Mouse (Mus musculus): ENCODE measurements around the gene Baiap3. TPM values are rescaled to one million over a fixed set of nuclear protein-coding genes. Genes with fewer than 3 reads are reported as not detected.
"Not testable (repeated sequence)": the region's sequence is repeated elsewhere in the genome, so short reads cannot be mapped to it uniquely, and the experiment has no call there.

The Baiap3 gene
- polyA plus RNA-seq, 1 experiment, result 1.1 TPM

GRCm38 (mm10) chr17:25227991-25228390 lies 28.2 kb downstream of the Baiap3 start:
- H3K4me1 ChIP-seq (ENCODE audit: control insufficient read depth, insufficient read depth, insufficient read length, low read length), result no peaks in the 10 kb centered on the region
- H3K27ac ChIP-seq (replicated peaks; ENCODE audit: low read depth, low read length), result no peak overlapping the region
- H3K4me3 ChIP-seq (ENCODE audit: insufficient read depth, low read depth, low read length), result no peak overlapping the region

GRCm38 (mm10) chr17:25225659-25226058 lies 30.5 kb downstream of the Baiap3 start:
- H3K4me3 ChIP-seq (ENCODE audit: insufficient read depth, low read depth, low read length), result no peak overlapping the region
- H3K4me1 ChIP-seq (ENCODE audit: control insufficient read depth, insufficient read depth, insufficient read length, low read length), result 0 out of 2 replicates have a peak, but pooled peaks cover 6% of the 10 kb centered on the region
- H3K27ac ChIP-seq (replicated peaks; ENCODE audit: low read depth, low read length), result no peak overlapping the region

GRCm38 (mm10) chr17:25224586-25225222 lies 31.5 kb downstream of the Baiap3 start:
- 0 out of 2 replicates have a peak, but pooled peaks cover 6% of the 10 kb centered on the region for H3K4me1 ChIP-seq (ENCODE audit: control insufficient read depth, insufficient read depth, insufficient read length, low read length)
- no peak overlapping the region for H3K27ac ChIP-seq (replicated peaks; ENCODE audit: low read depth, low read length)
- H3K4me3 ChIP-seq (ENCODE audit: insufficient read depth, low read depth, low read length), result no peak overlapping the region

DNA sequence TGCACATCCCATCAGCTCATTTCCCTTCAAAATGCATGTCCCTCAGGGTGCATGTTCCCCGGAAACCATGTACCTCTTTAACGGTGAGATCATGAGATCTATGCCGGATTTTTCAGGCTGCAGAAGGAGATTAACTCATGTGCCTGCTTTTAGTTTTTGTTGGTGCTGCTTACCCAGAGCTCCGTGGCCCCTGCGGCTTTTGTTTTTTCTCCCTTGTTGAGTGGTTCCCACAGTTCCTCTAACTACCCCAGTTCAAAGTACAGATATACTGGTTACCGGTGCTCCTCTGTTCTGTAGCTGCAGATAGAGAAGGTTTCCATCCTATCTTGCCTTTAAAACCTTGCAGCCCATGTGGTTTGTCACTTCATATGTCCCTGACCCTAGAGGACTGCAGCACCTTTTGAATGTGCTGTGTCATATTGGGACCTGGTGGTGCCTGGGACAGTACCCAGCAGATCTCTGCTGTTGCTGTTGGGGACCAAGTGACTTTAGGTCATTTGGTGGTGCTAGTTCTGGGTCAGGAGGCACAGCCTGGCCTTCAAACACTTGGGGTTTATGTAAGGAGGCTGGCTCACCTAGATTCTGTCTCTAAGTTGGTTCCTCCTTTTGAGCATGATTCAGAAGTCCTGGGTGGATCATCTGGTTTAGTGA lies 33.1 kb downstream of the Baiap3 start:
- Histone ChIP-seq H3K4me1 (ENCODE audit: control insufficient read depth, insufficient read depth, insufficient read length, low read length) (0 out of 2 replicates have a peak, but pooled peaks cover 6% of the 10 kb centered on the region), H3K27ac (replicated peaks; ENCODE audit: low read depth, low read length) (no peak overlapping the region), H3K4me3 (ENCODE audit: insufficient read depth, low read depth, low read length) (no peak overlapping the region)

GRCm38 (mm10) chr17:25222504-25222940 lies 33.6 kb downstream of the Baiap3 start:
- not testable (repeated sequence) for H3K4me1 ChIP-seq (ENCODE audit: control insufficient read depth, insufficient read depth, insufficient read length, low read length); H3K4me3 ChIP-seq (ENCODE audit: insufficient read depth, low read depth, low read length); H3K27ac ChIP-seq (replicated peaks; ENCODE audit: low read depth, low read length)

- H3K27ac ChIP-seq (replicated peaks; ENCODE audit: low read depth, low read length), result no peak overlapping the region
- H3K4me1 ChIP-seq (ENCODE audit: control insufficient read depth, insufficient read depth, insufficient read length, low read length), result 0 out of 2 replicates have a peak, but pooled peaks cover 6% of the 10 kb centered on the region
- H3K4me3 ChIP-seq (ENCODE audit: insufficient read depth, low read depth, low read length), result peak overlapping the region; percentile 43
Observed at GRCm38 (mm10) chr17:25221821-25222503, 34.2 kb downstream of the Baiap3 start.

DNA sequence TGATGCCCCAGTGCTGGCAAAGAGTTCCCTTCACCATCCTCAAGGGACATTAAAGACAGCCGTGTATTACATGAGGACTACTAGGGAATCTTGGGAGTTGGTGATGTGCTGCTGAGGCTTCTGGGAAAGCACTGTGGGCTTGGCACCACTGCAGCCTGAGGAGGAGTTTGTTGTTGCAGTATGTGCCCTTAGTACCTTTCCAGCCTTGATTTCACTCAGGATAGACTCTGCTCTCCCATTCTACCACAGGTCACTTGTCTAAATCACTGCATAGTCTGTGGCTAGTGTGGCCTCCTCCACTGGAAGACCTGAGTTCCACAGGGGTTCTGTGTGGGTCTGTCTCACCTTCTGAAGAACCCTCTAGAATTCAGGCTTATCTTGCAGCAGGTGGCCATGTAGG lies 35.4 kb downstream of the Baiap3 start:
- Histone ChIP-seq H3K4me3 (ENCODE audit: insufficient read depth, low read depth, low read length) (no peak overlapping the region), H3K27ac (replicated peaks; ENCODE audit: low read depth, low read length) (no peak overlapping the region), H3K4me1 (ENCODE audit: control insufficient read depth, insufficient read depth, insufficient read length, low read length) (0 out of 2 replicates have a peak, but pooled peaks cover 6% of the 10 kb centered on the region)

DNA sequence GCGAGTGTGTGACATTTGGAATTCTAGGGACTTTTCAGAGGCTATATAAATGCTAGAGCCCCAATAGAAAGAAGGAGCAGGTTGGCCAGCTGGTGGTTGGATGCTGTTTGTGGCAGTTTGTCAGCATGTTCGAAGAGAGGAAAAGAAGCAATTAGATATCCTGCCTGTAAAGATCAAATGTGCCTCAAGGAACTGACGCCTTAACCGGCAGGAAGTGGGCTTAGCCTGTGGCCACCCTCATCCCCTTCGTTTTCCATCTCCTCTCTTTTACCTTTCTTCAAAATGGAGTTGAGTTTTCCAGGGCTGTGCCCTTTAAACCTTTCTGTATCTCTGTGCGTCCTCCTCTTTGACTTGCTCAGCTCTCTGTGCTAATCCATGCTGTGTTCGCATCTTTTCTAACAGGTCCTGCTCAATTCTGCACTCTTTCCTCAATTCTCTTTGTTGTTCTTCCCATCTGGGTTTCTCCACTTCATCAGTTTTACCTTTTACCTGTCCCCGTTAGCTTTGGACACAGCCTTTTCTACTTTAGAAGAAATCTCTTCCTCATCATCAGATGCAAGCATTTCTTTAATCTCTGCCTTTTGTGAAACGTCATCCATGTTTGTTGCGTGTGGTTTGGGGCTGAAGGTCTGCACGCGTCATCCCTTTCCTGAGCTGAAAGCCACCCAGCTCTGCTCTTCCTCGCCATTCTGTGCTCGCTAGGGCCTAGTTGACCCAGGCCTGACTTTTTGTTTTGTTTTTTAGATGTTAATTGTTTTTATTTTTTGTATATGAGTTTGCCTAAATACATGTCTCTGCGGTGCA lies 36.5 kb downstream of the Baiap3 start:
- Histone ChIP-seq H3K4me3 (ENCODE audit: insufficient read depth, low read depth, low read length) (no peak overlapping the region), H3K27ac (replicated peaks; ENCODE audit: low read depth, low read length) (no peak overlapping the region), H3K4me1 (ENCODE audit: control insufficient read depth, insufficient read depth, insufficient read length, low read length) (0 out of 2 replicates have a peak, but pooled peaks cover 6% of the 10 kb centered on the region)

DNA sequence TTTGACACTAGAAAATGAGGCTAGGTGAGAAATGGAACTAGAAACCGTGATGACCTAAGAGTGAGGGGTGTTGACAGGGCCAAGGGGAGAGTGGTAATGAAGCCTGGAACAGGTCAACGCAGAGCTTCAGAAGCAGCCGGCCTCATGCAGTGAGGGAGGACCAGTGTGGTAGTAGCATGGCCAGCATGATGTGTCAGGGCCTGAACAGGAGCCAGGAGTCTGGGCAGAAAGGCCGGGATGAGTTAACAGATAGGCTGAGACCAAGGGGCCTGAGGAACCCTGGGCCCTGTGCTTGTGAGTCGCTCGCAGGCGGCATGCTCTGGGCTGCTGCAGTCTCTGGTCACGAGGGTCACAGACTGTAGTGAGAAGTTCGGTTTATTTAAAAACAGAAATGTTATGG lies 37.2 kb downstream of the Baiap3 start:
- no peak overlapping the region for H3K4me3 ChIP-seq (ENCODE audit: insufficient read depth, low read depth, low read length)
- no peak overlapping the region for H3K27ac ChIP-seq (replicated peaks; ENCODE audit: low read depth, low read length)
- 0 out of 2 replicates have a peak, but pooled peaks cover 6% of the 10 kb centered on the region for H3K4me1 ChIP-seq (ENCODE audit: control insufficient read depth, insufficient read depth, insufficient read length, low read length)

DNA sequence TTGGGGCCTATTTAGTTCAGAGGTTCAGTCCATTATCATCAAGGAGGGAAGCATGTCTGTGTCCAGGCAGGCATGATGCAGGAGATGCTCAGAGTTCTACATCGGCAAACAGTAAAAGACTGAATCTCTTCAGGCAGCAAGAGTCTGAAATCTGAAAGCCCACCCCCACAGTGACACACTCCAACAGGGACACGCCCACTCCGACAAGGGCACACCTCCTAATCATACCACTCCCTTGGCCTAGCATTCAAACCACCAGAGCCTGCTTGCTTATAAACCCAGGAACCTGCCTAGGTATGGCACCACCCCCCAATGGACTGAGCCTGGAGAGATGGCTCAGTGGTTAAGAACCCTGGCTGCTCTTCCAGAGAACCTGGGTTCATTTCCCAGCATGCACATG lies 40.7 kb downstream of the Baiap3 start:
- Histone ChIP-seq H3K4me1 (ENCODE audit: control insufficient read depth, insufficient read depth, insufficient read length, low read length) (no peaks in the 10 kb centered on the region), H3K27ac (replicated peaks; ENCODE audit: low read depth, low read length) (no peak overlapping the region), H3K4me3 (ENCODE audit: insufficient read depth, low read depth, low read length) (no peak overlapping the region)

GRCm38 (mm10) chr17:25211705-25212104 lies 44.5 kb downstream of the Baiap3 start:
- peak overlapping the region; percentile 67 for H3K27ac ChIP-seq (replicated peaks; ENCODE audit: low read depth, low read length)
- no peak overlapping the region for H3K4me3 ChIP-seq (ENCODE audit: insufficient read depth, low read depth, low read length)
- H3K4me1 ChIP-seq (ENCODE audit: control insufficient read depth, insufficient read depth, insufficient read length, low read length), result no peaks in the 10 kb centered on the region

- Histone ChIP-seq H3K27ac (replicated peaks; ENCODE audit: low read depth, low read length) (peak overlapping the region; percentile 67), H3K4me1 (ENCODE audit: control insufficient read depth, insufficient read depth, insufficient read length, low read length) (no peaks in the 10 kb centered on the region), H3K4me3 (ENCODE audit: insufficient read depth, low read depth, low read length) (no peak overlapping the region)
Observed at GRCm38 (mm10) chr17:25210680-25211466, 45.3 kb downstream of the Baiap3 start.

GRCm38 (mm10) chr17:25210006-25210405 lies 46.2 kb downstream of the Baiap3 start:
- Histone ChIP-seq H3K4me3 (ENCODE audit: insufficient read depth, low read depth, low read length) (no peak overlapping the region), H3K27ac (replicated peaks; ENCODE audit: low read depth, low read length) (no peak overlapping the region), H3K4me1 (ENCODE audit: control insufficient read depth, insufficient read depth, insufficient read length, low read length) (no peaks in the 10 kb centered on the region)

DNA sequence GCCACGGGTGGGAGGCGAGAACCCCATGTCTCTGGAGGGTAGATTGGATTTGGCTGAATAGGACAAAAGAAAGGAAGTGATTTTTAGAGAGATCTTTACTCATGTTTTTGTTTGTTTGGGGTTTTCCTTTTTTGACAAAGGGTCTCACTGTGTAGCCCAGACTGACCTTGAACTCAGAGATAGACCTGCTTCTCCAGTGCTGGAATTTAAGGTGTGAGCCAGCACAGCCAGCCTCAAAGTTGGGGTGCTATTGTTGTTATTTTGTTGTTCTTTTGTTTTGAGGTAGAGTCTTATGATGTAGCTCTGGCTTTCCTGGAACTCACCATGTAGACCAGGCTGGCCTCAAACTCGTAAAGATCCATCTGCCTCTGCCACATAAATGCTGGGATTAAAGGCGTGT lies 53.8 kb downstream of the Baiap3 start:
- Histone ChIP-seq H3K27ac (replicated peaks; ENCODE audit: low read depth, low read length) (no peak overlapping the region), H3K4me3 (ENCODE audit: insufficient read depth, low read depth, low read length) (no peak overlapping the region), H3K4me1 (ENCODE audit: control insufficient read depth, insufficient read depth, insufficient read length, low read length) (no peaks in the 10 kb centered on the region)

Measured in brown adipose tissue, adult 24 weeks (tissue).